Mouse (Mus musculus) skeletal muscle tissue, adult 2 months (tissue): Measurements from ENCODE around the gene Comp.

ENCODE experiments used
- DNase-seq: peaks from one replicate; pipeline ENCODE4 v3.0.0-alpha.2; 2012; ENCODE audit warnings: low read depth, low spot score

The Comp gene

GRCm38 (mm10) chr8:70397611-70398563 is 24.5 kb downstream of the Comp start:
- DNase-seq, result no peak

- no peak for DNase-seq
Measured at GRCm38 (mm10) chr8:70404212-70404611, 30.9 kb downstream of the Comp start.

- no peak for DNase-seq
Measured at GRCm38 (mm10) chr8:70405189-70405588, 31.8 kb downstream of the Comp start.

- no peak for DNase-seq
Measured at GRCm38 (mm10) chr8:70406427-70407069, 33.2 kb downstream of the Comp start.

GRCm38 (mm10) chr8:70408301-70408700 is 34.9 kb downstream of the Comp start:
- DNase-seq, result no peak

GRCm38 (mm10) chr8:70409019-70409418 is 35.7 kb downstream of the Comp start:
- no peak for DNase-seq

- no peak for DNase-seq
Measured at GRCm38 (mm10) chr8:70409455-70409871, 36.1 kb downstream of the Comp start.

- no peak for DNase-seq
Measured at GRCm38 (mm10) chr8:70410281-70410680, 36.9 kb downstream of the Comp start.

GRCm38 (mm10) chr8:70414310-70414946 is 41.1 kb downstream of the Comp start:
- DNase-seq, result no peak

- no peak for DNase-seq
Measured at GRCm38 (mm10) chr8:70415540-70416451, 42.4 kb downstream of the Comp start.

GRCm38 (mm10) chr8:70416941-70417340 is 43.6 kb downstream of the Comp start:
- DNase-seq, result no peak

GRCm38 (mm10) chr8:70417914-70418313 is 44.6 kb downstream of the Comp start:
- no peak for DNase-seq

- DNase-seq, result no peak
Measured at GRCm38 (mm10) chr8:70418954-70419353, 45.6 kb downstream of the Comp start.

GRCm38 (mm10) chr8:70419879-70420643 is 46.7 kb downstream of the Comp start:
- DNase-seq, result no peak

GRCm38 (mm10) chr8:70421349-70422104 is 48.2 kb downstream of the Comp start:
- DNase-seq, result no peak

GRCm38 (mm10) chr8:70422722-70423121 is 49.4 kb downstream of the Comp start:
- no peak for DNase-seq

- no peak for DNase-seq
Measured at GRCm38 (mm10) chr8:70426300-70426907, 53.0 kb downstream of the Comp start.

- DNase-seq, result no peak
Measured at GRCm38 (mm10) chr8:70431213-70431612, 57.9 kb downstream of the Comp start.
